Mouse (Mus musculus) duodenum, adult 2 months (tissue): ENCODE data around the gene Cox8a. TPM values are rescaled to one million over a fixed set of nuclear protein-coding genes. Genes with fewer than 3 reads are reported as not detected.

Experiments
- polyA plus RNA-seq: library from polyadenylated mRNA; depleted of rRNA; stranded (reverse); fragments of >200 nt; gene quantifications from 2 replicates; pipeline ENCODE4 v1.2.3, GENCODE M21; 2012; ENCODE audit warnings: low replicate concordance; rRNA removed

The Cox8a gene
- 3,491 and 5,701 TPM in 2 replicates for polyA plus RNA-seq

DNA sequence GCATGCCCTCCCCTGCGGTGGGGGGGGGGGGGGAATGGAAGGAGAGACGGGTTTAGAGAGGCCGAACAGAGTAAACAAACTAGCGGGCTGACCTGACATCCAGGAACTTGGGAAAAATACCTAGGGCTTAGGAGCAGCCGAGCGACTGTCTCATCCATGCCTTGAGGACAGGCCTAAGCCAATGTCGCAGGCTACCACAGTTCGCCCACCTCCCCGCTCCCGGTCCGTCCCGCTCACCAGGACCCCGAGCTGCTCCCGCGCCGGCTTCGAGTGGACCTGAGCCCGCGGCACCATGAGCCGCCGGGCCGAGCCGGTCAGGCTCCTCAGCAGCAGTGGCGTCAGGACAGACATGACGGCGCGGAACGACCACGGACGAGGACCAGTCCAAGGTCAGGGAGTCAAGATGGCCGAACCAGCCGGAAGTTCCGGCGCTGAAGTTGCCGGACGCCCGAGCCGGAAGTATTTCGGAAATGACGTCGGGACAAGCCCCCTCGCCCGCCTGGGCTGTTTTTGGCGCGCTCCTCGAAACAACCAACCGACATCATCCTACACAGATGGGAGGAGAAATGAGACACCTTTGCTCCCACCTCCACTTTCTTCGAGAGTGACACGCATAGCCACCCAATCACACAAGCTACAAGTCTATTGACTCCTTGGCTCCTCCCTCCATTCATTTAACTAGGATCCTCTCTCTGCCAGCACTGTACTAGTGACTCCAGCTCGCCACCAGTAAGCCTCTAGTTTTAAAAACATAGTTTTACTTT, at the start of gene Cox8a:
TSS of gene Cox8a (minus strand) at position 455 of the 764 bp plus-strand sequence.

DNA sequence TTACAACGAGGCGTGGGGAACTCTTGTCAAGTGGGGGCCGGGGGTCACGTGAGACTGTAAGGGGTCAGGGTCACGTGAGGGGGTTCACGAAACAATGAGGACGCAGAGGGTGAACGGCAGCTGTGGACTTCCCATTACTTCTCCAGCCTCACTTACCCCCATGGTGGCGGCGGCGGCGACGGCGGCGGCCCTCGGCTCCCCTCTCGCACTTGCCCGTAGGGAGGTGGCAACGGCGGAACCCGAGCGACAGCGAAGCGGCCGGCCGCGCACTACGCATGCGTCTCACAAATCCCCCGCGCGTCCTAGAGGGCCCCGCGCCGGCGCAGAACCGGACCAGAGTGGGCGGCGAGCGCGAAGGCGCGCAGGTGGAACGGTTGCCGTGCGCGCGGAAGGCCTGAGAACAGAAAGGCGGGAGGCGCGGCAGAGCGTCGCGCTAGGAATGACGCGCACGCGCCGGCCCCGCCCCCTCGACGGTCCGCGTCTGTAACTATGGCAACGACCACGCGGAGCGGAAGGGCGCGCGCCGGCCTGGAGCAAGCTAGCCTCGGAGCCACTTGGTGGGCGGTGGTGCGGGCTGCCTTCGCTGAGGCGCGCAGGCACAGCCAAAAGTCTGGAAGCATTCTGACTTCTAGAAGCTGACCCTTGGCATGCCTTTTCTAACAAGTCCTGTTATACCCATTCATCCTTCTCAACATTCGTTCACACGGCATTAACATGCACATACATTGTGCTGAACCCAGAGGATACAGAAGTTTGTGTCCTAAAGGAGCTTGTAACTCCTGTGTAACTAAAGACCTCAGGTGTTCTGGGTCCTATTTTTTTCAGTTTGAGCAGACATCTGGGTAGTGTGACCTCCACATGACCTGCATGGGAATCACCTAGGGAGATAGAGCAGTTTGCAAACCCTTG, 23.6 kb upstream of the Cox8a start, which contains the start of gene Naa40:
TSS of gene Naa40 (minus strand) at position 402 of the 909 bp plus-strand sequence.

DNA sequence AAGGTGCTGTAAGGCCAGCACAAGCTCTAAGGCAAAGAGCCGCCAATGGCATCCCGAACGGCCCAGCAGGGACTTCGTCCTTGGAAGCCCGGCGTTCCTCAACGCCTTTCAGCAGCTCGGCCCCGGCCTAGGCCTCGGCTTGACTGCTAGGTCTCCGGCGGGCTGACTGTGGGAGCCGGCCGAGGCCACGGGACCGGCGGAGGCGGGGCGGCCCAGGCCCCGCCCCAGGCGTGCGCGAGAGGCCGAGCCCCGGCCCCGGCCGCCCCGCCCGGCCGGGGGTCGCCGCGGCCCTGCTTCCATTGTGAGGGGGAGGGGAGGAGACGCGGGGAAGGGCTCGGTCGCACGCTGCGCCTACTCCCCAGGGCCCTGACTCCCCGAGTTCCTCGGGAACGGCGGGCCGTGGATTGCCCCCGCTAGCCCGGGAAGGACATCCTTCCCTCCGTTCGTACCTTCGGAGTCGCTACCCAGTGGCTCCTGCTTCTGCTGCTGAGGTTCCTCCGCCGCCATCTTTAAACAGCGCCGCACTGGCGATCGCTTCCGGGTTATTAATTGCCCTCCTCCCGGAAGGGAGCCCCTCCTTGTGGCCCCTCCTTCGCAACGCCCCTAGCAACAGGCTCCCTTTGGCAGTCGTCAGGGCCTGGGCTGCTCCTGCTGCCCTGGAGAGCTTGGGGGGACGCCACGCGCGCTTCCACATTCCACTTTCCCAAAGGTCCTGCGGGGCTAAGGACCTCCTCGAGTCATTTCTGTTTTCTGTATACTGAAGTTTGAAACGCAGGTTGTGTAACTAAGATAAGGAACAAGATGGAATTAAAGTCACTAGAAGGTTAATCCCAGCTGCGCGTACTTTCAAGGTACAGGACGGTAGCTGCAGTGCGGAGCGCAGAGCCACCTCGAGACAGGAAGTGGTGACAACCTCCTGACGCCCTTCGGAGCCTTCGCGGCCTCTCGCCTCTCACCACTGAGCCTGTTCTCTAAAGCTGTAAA, 11.4 kb downstream of the Cox8a start, which contains the start of gene Otub1:
TSS of gene Otub1 (minus strand) at position 564 of the 984 bp plus-strand sequence.

Other genes with a start within 250 kb of the Cox8a start
- 114 and 131 TPM in 2 replicates for gene Ppp1r14b, start 242.6 kb downstream of the Cox8a start, polyA plus RNA-seq
- 470 and 523 TPM in 2 replicates for gene Plcb3, start 241.1 kb downstream of the Cox8a start, polyA plus RNA-seq
- 26.0 and 27.9 TPM in 2 replicates for gene Fkbp2, start 237.1 kb downstream of the Cox8a start, polyA plus RNA-seq
- 28.2 and 41.3 TPM in 2 replicates for gene Vegfb, start 230.0 kb downstream of the Cox8a start, polyA plus RNA-seq
- 35.7 and 47.7 TPM in 2 replicates for gene Dnajc4, start 225.0 kb downstream of the Cox8a start, polyA plus RNA-seq
- 44.2 and 67.5 TPM in 2 replicates for gene Nudt22, start 221.5 kb downstream of the Cox8a start, polyA plus RNA-seq
- 8.4 and 10.9 TPM in 2 replicates for gene Trpt1, start 221.5 kb downstream of the Cox8a start, polyA plus RNA-seq
- gene Fermt3, start 198.1 kb downstream of the Cox8a start, polyA plus RNA-seq, result 8.8 and 17.2 TPM in 2 replicates
- 15.1 and 19.1 TPM in 2 replicates for gene Stip1, start 177.6 kb downstream of the Cox8a start, polyA plus RNA-seq
- gene Macrod1, start 160.8 kb downstream of the Cox8a start, polyA plus RNA-seq, result 39.6 and 55.8 TPM in 2 replicates
- 0.05 and 0.15 TPM in 2 replicates for gene Flrt1, start 111.9 kb downstream of the Cox8a start, polyA plus RNA-seq
- gene Otub1, start 11.3 kb downstream of the Cox8a start, polyA plus RNA-seq, result 83.6 and 128 TPM in 2 replicates
- 11.7 and 14.2 TPM in 2 replicates for gene Naa40, start 23.6 kb upstream of the Cox8a start, polyA plus RNA-seq
- 1.5 and 3.3 TPM in 2 replicates for gene Rcor2, start 49.7 kb upstream of the Cox8a start, polyA plus RNA-seq
- gene Mark2, start 124.2 kb upstream of the Cox8a start, polyA plus RNA-seq, result 199 and 263 TPM in 2 replicates
- 12.7 and 14.5 TPM in 2 replicates for gene Spindoc, start 165.4 kb upstream of the Cox8a start, polyA plus RNA-seq
- 8.6 and 8.8 TPM in 2 replicates for gene 2700081O15Rik, start 200.0 kb upstream of the Cox8a start, polyA plus RNA-seq